Mouse (Mus musculus) liver, adult 2 months (tissue): ENCODE measurements around the gene Gm614.

Experiments
- CTCF ChIP-seq: fragments of 200-500 bp; IDR thresholded peaks from 2 replicates; pipeline ENCODE4 v1.5.1; 2011; ENCODE audit warnings: low read depth, low read length, control low read depth
- POLR2A ChIP-seq: fragments of 200-500 bp; IDR thresholded peaks from 2 replicates; pipeline ENCODE4 v1.6.1; 2011; ENCODE audit warnings: low read length, control low read depth; ENCODE audit not compliant: insufficient read depth; ENCODE audit errors: extremely low read depth

DNA sequence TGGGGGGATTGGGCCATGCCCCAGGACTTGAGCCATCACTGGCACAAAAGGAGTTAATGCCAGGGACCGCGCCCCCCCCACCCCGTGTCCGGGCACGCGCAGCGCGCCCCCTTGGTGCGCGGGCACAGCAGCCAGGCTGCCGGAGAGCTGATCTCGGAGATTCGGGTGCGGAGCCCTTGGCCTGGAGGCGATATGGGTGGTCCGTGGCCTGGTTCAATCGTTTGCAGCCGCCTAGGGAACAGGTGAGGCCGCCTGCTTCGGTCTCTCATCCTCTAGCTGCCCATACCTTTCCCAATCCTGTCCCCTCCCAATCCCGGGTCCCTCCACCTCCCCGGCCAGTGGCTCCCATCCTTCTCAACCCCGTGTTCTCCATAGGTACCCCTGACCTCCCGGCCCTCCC lies 35.3 kb upstream of the Gm614 start, which contains the start of gene Nlgn3:
- TF ChIP-seq CTCF: no peak
- TF ChIP-seq POLR2A: no peak
